Mouse (Mus musculus): ENCODE measurements around the gene Hint1. TPM values are rescaled to one million over a fixed set of nuclear protein-coding genes. Genes with fewer than 3 reads are reported as not detected.
A peak's percentile ranks its signal among the peaks of the same experiment; 100 is the strongest.

The Hint1 gene
- polyA plus RNA-seq, 1 experiment from 2014 or later: 868 TPM

DNA sequence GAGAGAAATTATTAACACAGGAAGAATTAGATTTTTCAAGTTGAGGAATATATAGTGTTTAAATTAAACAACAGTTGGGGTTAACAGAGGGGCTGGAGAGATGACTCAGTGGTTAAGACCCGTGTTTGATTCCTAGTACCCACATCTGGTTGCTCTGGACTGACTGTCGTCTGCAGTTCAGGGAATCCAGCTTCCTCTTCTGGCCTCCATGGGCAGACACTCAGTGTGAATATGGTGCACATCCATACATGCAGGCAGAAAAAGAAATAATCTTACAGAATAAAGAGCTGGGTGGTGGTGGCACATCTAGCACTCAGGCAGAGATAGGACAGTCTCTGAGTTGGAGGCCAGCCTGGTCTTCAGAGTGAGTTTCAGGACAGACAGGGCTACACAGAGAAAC is 2.3 kb downstream of the Hint1 start:
- H3K4me2 ChIP-seq (ENCODE audit: low read depth, low read length): no peak overlapping the region
- H3K9me3 ChIP-seq (ENCODE audit: control insufficient read depth, low read length): no peaks in the 10 kb centered on the region
- no peak overlapping the region for H3K4me3 ChIP-seq (ENCODE audit: low read depth, low read length)
- H3K27me3 ChIP-seq (ENCODE audit: control insufficient read depth, insufficient read depth, low read length): no peaks in the 10 kb centered on the region
- peaks cover 22% of the 10 kb centered on the region for H3K36me3 ChIP-seq (ENCODE audit: control insufficient read depth, insufficient read depth, low read length)
- H3K27ac ChIP-seq (ENCODE audit: low read depth, low read length): no peak overlapping the region
- peaks cover 23% of the 10 kb centered on the region for H3K4me1 ChIP-seq (ENCODE audit: control insufficient read depth, insufficient read depth, low read length)
- H3K9ac ChIP-seq (replicated peaks; ENCODE audit: low read depth, low read length): no peak overlapping the region
- ATAC-seq (ENCODE audit: low read depth): no peak
- WGBS: 83% methylated on average over 2 of the region's 2 CpGs

DNA sequence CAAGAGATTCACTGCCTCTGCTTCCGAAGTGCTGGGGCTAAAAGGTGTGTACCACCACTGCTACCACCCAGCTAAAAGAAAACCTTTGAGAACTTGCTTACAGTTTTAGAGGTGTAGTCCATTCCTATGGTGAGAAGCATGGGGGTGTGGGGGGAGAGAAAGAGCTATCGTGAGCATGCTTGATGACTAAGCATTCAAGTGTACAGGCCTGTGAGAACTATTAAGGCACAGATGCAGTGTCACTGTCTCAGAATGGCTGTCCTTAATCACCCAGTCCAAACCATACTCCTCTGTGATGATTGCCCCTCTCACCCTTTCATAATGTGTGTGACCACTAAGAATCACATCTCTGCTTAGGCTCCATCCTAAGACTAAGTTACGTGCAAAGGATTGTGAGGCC is 3.1 kb downstream of the Hint1 start:
- no peak overlapping the region for H3K27ac ChIP-seq (ENCODE audit: low read depth, low read length)
- H3K27me3 ChIP-seq (ENCODE audit: control insufficient read depth, insufficient read depth, low read length): no peaks in the 10 kb centered on the region
- no peak for ATAC-seq (ENCODE audit: low read depth)
- H3K4me3 ChIP-seq (ENCODE audit: low read depth, low read length): no peak overlapping the region
- H3K36me3 ChIP-seq (ENCODE audit: control insufficient read depth, insufficient read depth, low read length): peaks cover 31% of the 10 kb centered on the region
- H3K4me2 ChIP-seq (ENCODE audit: low read depth, low read length): no peak overlapping the region
- no peaks in the 10 kb centered on the region for H3K9me3 ChIP-seq (ENCODE audit: control insufficient read depth, low read length)
- WGBS: 72% methylated on average over 3 of the region's 3 CpGs
- peaks cover 23% of the 10 kb centered on the region for H3K4me1 ChIP-seq (ENCODE audit: control insufficient read depth, insufficient read depth, low read length)
- H3K9ac ChIP-seq (replicated peaks; ENCODE audit: low read depth, low read length): no peak overlapping the region

DNA sequence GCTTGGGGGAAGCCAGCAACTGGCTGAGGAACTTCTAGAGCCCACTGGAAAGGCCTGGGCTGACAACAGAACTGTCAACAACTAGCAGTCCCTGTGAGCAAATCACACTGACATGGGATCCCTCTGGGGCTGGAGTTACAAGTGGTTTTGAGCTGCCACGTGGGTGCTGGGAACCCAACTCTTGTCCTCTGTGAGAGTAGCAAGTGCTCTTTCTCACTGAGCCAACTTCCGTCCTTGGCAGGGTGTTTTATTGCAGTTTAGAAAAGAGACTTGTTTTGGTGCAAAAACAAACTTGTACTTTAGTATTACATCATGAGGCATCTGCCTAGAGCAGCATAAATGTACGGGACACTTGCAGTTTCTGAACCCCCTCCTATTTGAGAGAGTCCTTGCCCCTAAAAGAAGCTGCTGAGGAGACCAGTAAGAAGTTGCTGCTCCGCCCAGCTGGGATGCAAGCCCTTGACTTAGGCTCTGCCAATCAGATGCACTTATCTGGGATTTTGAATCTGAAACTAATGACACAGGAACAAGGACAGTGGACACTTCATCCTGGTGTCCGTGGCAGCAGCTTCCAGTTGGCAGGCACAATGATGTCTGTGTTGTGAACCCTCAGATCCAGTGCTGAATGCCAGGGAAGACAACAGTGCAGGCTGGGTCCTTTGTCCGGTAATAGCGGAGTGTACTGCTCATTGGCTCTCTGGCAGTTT is 5.8 kb downstream of the Hint1 start:
- ATAC-seq (ENCODE audit: low read depth): peak; percentile 60; the same call in 1 of the 2 replicates
- WGBS: 71% methylated on average over 7 of the region's 7 CpGs
- Histone ChIP-seq H3K36me3 (ENCODE audit: control insufficient read depth, insufficient read depth, low read length) (peaks cover 31% of the 10 kb centered on the region), H3K27ac (ENCODE audit: low read depth, low read length) (0 out of 2 replicates have a peak overlapping the region, but pooled peaks have one; percentile 22), H3K4me1 (ENCODE audit: control insufficient read depth, insufficient read depth, low read length) (peaks cover 17% of the 10 kb centered on the region), H3K4me2 (ENCODE audit: low read depth, low read length) (no peak overlapping the region), H3K27me3 (ENCODE audit: control insufficient read depth, insufficient read depth, low read length) (no peaks in the 10 kb centered on the region), H3K9me3 (ENCODE audit: control insufficient read depth, low read length) (no peaks in the 10 kb centered on the region), H3K9ac (replicated peaks; ENCODE audit: low read depth, low read length) (no peak overlapping the region), H3K4me3 (ENCODE audit: low read depth, low read length) (no peak overlapping the region)

DNA sequence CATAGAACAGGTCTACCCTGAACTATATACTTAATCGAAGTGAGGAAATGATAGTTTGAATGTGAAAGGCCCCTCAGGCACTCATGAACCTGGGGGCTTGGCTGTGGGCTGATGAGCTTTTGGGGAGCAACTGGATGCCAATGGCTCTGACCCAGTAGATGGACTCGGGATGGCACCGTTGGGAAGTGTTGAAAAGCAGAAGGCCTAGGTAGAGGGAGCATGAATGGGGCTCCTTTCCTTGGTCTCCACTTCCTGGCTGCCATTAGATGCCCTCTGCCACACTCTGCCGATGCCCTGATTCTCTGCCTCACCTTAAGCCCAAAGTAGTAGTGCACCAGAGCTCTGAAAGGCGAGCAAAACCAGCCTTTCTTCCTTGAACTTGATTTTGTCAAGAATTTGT is 9.8 kb downstream of the Hint1 start:
- no peak for ATAC-seq (ENCODE audit: low read depth)
- Histone ChIP-seq H3K4me2 (ENCODE audit: low read depth, low read length) (no peak overlapping the region), H3K9ac (replicated peaks; ENCODE audit: low read depth, low read length) (no peak overlapping the region), H3K4me1 (ENCODE audit: control insufficient read depth, insufficient read depth, low read length) (no peaks in the 10 kb centered on the region), H3K27me3 (ENCODE audit: control insufficient read depth, insufficient read depth, low read length) (no peaks in the 10 kb centered on the region), H3K4me3 (ENCODE audit: low read depth, low read length) (no peak overlapping the region), H3K9me3 (ENCODE audit: control insufficient read depth, low read length) (no peaks in the 10 kb centered on the region), H3K27ac (ENCODE audit: low read depth, low read length) (no peak overlapping the region), H3K36me3 (ENCODE audit: control insufficient read depth, insufficient read depth, low read length) (peaks cover 25% of the 10 kb centered on the region)
- 94% methylated on average over 5 of the region's 5 CpGs for WGBS

DNA sequence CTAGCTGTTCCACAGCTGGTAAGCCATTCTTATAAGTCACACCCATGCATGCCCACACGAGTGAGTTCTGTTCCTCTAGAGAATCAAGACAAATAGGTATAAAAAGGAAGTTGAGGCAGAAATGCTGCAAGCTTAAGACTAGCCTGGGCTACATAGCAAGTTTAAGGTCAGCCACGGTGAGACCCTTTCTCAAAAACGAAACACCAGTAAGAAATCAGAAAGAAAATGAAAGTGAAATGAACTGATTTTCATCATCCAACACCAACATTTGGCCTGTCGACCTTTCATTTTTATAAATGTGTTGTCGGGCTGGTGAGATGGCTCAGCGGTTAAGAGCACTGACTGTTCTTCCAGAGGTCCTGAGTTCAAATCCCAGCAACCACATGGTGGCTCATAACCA is 12.7 kb downstream of the Hint1 start:
- no peak overlapping the region for H3K9ac ChIP-seq (replicated peaks; ENCODE audit: low read depth, low read length)
- WGBS: 91% methylated on average over 6 of the region's 6 CpGs
- no peak for ATAC-seq (ENCODE audit: low read depth)

DNA sequence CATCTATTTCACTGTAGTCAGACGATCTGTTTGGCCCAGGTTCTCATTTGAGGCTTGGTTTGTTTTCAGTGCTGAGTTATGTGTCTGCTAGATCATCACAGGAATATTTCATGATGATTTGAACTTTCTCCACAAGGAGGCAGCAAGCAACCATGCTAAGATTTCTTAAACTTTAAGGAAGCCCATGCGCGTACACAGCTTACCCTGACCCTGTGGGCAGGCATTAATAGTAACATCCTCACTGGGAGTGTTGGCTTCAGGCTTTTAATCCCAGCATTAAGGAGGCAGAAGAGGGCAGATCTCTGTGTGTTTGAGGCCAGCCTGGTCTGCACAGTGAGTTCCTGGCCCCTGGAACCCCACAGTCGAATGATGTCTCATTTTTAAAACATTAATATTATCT is 13.3 kb downstream of the Hint1 start:
- no peaks in the 10 kb centered on the region; the same call in 1 of the 2 replicates for H3K36me3 ChIP-seq (ENCODE audit: control insufficient read depth, insufficient read depth, low read length)
- 42% methylated on average over 4 of the region's 4 CpGs for WGBS
- no peak overlapping the region for H3K27ac ChIP-seq (ENCODE audit: low read depth, low read length)
- no peak; the same call in 1 of the 2 replicates for ATAC-seq (ENCODE audit: low read depth)
- no peak overlapping the region for H3K9ac ChIP-seq (replicated peaks; ENCODE audit: low read depth, low read length)
- H3K4me3 ChIP-seq (ENCODE audit: low read depth, low read length): no peak overlapping the region
- H3K27me3 ChIP-seq (ENCODE audit: control insufficient read depth, insufficient read depth, low read length): no peaks in the 10 kb centered on the region
- H3K4me1 ChIP-seq (ENCODE audit: control insufficient read depth, insufficient read depth, low read length): no peaks in the 10 kb centered on the region
- H3K9me3 ChIP-seq (ENCODE audit: control insufficient read depth, low read length): no peaks in the 10 kb centered on the region
- H3K4me2 ChIP-seq (ENCODE audit: low read depth, low read length): no peak overlapping the region

More for the DNA sequence above, 12.7 kb downstream of the Hint1 start:
- H3K9me3 ChIP-seq (ENCODE audit: control insufficient read depth, low read length): no peaks in the 10 kb centered on the region
- no peaks in the 10 kb centered on the region for H3K27me3 ChIP-seq (ENCODE audit: control insufficient read depth, insufficient read depth, low read length)
- H3K4me2 ChIP-seq (ENCODE audit: low read depth, low read length): no peak overlapping the region
- no peaks in the 10 kb centered on the region for H3K4me1 ChIP-seq (ENCODE audit: control insufficient read depth, insufficient read depth, low read length)
- H3K36me3 ChIP-seq (ENCODE audit: control insufficient read depth, insufficient read depth, low read length): peaks cover 5% of the 10 kb centered on the region; the same call in 1 of the 2 replicates
- H3K4me3 ChIP-seq (ENCODE audit: low read depth, low read length): no peak overlapping the region
- no peak overlapping the region for H3K27ac ChIP-seq (ENCODE audit: low read depth, low read length)

- ATAC-seq (ENCODE audit: low read depth): no peak
- no peaks in the 10 kb centered on the region for H3K27me3 ChIP-seq (ENCODE audit: control insufficient read depth, insufficient read depth, low read length)
- WGBS: 86% methylated on average over 10 of the region's 10 CpGs
- H3K9me3 ChIP-seq (ENCODE audit: control insufficient read depth, low read length): no peaks in the 10 kb centered on the region
- no peaks in the 10 kb centered on the region for H3K4me1 ChIP-seq (ENCODE audit: control insufficient read depth, insufficient read depth, low read length)
- H3K27ac ChIP-seq (ENCODE audit: low read depth, low read length): no peak overlapping the region
- no peak overlapping the region for H3K4me3 ChIP-seq (ENCODE audit: low read depth, low read length)
- H3K9ac ChIP-seq (replicated peaks; ENCODE audit: low read depth, low read length): no peak overlapping the region
- no peak overlapping the region for H3K4me2 ChIP-seq (ENCODE audit: low read depth, low read length)
- no peaks in the 10 kb centered on the region for H3K36me3 ChIP-seq (ENCODE audit: control insufficient read depth, insufficient read depth, low read length)
Observed at GRCm38 (mm10) chr11:54879922-54880321, 13.7 kb downstream of the Hint1 start.

- Histone ChIP-seq H3K4me2 (ENCODE audit: low read depth, low read length) (no peak overlapping the region), H3K4me1 (ENCODE audit: control insufficient read depth, insufficient read depth, low read length) (no peaks in the 10 kb centered on the region), H3K27me3 (ENCODE audit: control insufficient read depth, insufficient read depth, low read length) (no peaks in the 10 kb centered on the region), H3K9ac (replicated peaks; ENCODE audit: low read depth, low read length) (no peak overlapping the region), H3K36me3 (ENCODE audit: control insufficient read depth, insufficient read depth, low read length) (no peaks in the 10 kb centered on the region), H3K4me3 (ENCODE audit: low read depth, low read length) (no peak overlapping the region), H3K9me3 (ENCODE audit: control insufficient read depth, low read length) (no peaks in the 10 kb centered on the region), H3K27ac (ENCODE audit: low read depth, low read length) (no peak overlapping the region)
- 12% methylated on average over 2 of the region's 2 CpGs for WGBS
- ATAC-seq (ENCODE audit: low read depth): no peak; the same call in 1 of the 2 replicates
Observed at GRCm38 (mm10) chr11:54881051-54881474, 14.9 kb downstream of the Hint1 start.

DNA sequence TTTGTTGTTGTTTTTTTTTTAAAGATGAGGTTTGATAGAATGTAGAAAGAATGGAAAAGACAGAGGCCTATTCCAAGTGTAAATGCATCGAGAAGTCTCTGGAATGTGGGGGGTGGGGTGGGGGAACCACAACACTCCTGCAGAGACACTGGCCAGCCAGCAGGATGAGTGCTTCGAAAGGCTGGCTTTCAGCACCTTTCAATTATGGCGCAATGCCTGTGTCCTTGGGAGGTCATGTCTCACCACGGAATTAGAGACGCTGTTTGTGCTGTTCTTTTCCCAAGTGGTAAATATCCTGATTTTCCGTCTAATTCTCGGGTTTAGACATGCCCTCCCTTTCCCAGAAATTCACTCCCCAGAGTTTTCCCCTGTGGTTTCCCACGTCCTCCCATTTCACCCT is 16.5 kb downstream of the Hint1 start:
- Histone ChIP-seq H3K4me1 (ENCODE audit: control insufficient read depth, insufficient read depth, low read length) (no peaks in the 10 kb centered on the region), H3K27ac (ENCODE audit: low read depth, low read length) (no peak overlapping the region), H3K36me3 (ENCODE audit: control insufficient read depth, insufficient read depth, low read length) (no peaks in the 10 kb centered on the region), H3K9me3 (ENCODE audit: control insufficient read depth, low read length) (no peaks in the 10 kb centered on the region), H3K27me3 (ENCODE audit: control insufficient read depth, insufficient read depth, low read length) (no peaks in the 10 kb centered on the region), H3K4me3 (ENCODE audit: low read depth, low read length) (no peak overlapping the region), H3K4me2 (ENCODE audit: low read depth, low read length) (no peak overlapping the region), H3K9ac (replicated peaks; ENCODE audit: low read depth, low read length) (no peak overlapping the region)
- no peak for ATAC-seq (ENCODE audit: low read depth)
- 55% methylated on average over 8 of the region's 8 CpGs for WGBS
